Mouse (Mus musculus): ENCODE data around the gene Cit.

Cit gene

GRCm38 (mm10) chr5:115844766-115845634, at the start of gene Cit:
Gene Cit (plus strand): TSS chr5:115845278.
- WGBS: under 1% methylated on average over 42 of the region's 42 CpGs

- 46% methylated on average over 15 of the region's 15 CpGs for WGBS
Measured at GRCm38 (mm10) chr5:115799016-115799894, 45.8 kb upstream of the Cit start.

- WGBS: 40% methylated on average over 4 of the region's 4 CpGs
Measured at GRCm38 (mm10) chr5:115799895-115800232, 45.2 kb upstream of the Cit start.

- 89% methylated on average over 3 of the region's 3 CpGs for WGBS
Measured at GRCm38 (mm10) chr5:115812262-115812661, 32.8 kb upstream of the Cit start.

GRCm38 (mm10) chr5:115817022-115817421, 28.1 kb upstream of the Cit start:
- WGBS: 67% methylated on average over 6 of the region's 6 CpGs

GRCm38 (mm10) chr5:115817655-115818054, 27.4 kb upstream of the Cit start:
- WGBS: 69% methylated on average over 1 of the region's 1 CpGs

GRCm38 (mm10) chr5:115819966-115820365, 25.1 kb upstream of the Cit start:
- WGBS: 81% methylated on average over 9 of the region's 9 CpGs

GRCm38 (mm10) chr5:115821200-115821599, 23.9 kb upstream of the Cit start:
- 88% methylated on average over 12 of the region's 12 CpGs for WGBS

GRCm38 (mm10) chr5:115821910-115822309, 23.2 kb upstream of the Cit start:
- 85% methylated on average over 7 of the region's 7 CpGs for WGBS

- 96% methylated on average over 2 of the region's 2 CpGs for WGBS
Measured at GRCm38 (mm10) chr5:115832754-115833153, 12.3 kb upstream of the Cit start.

GRCm38 (mm10) chr5:115835291-115835690, 9.8 kb upstream of the Cit start:
- 41% methylated on average over 7 of the region's 7 CpGs for WGBS

GRCm38 (mm10) chr5:115838059-115838458, 7.0 kb upstream of the Cit start:
- WGBS: 56% methylated on average over 6 of the region's 6 CpGs

- 89% methylated on average over 5 of the region's 5 CpGs for WGBS
Measured at GRCm38 (mm10) chr5:115840453-115840852, 4.6 kb upstream of the Cit start.

GRCm38 (mm10) chr5:115840946-115841775, 3.9 kb upstream of the Cit start:
- 72% methylated on average over 12 of the region's 12 CpGs for WGBS

- 1% methylated on average over 12 of the region's 12 CpGs for WGBS
Measured at GRCm38 (mm10) chr5:115844368-115844765, 711 bp upstream of the Cit start.

- 49% methylated on average over 8 of the region's 8 CpGs for WGBS
Measured at GRCm38 (mm10) chr5:115845635-115846174, 627 bp downstream of the Cit start.

- 89% methylated on average over 8 of the region's 8 CpGs for WGBS
Measured at GRCm38 (mm10) chr5:115847166-115847565, 2.1 kb downstream of the Cit start.

GRCm38 (mm10) chr5:115848463-115848862, 3.4 kb downstream of the Cit start:
- WGBS: 31% methylated on average over 7 of the region's 7 CpGs

- 45% methylated on average over 12 of the region's 12 CpGs for WGBS
Measured at GRCm38 (mm10) chr5:115849263-115849829, 4.3 kb downstream of the Cit start.

GRCm38 (mm10) chr5:115850250-115851028, 5.4 kb downstream of the Cit start:
- 77% methylated on average over 17 of the region's 17 CpGs for WGBS
